Mouse (Mus musculus) mouse trophoblast stem cell (cell line): ENCODE measurements at regions not wholly inside any gene's neighbourhood (a gene's known extent, or its start where the extent isn't known, plus 50 kb on each side); places are given as distances from the start of the nearest gene placed in this dataset.

ENCODE experiments used
- in situ Hi-C, 2 experiments: fragments of 300-500 bp; cut with MseI, MboI; formaldehyde crosslinking; loops; 2 replicates in 1 of 2; 3 replicates in 1 of 2; pipeline ENCODE4 v1.15.1; 2025

GRCm38 (mm10) chr9:30581271-30581821 lies 154.4 kb downstream of the Snx19 start:
- in situ Hi-C loops = no loop called here

GRCm38 (mm10) chr9:30580500-30580899 lies 153.6 kb downstream of the Snx19 start:
- in situ Hi-C loops = no loop called here

GRCm38 (mm10) chr9:30578213-30578612 lies 151.3 kb downstream of the Snx19 start:
- in situ Hi-C loops = no loop called here

GRCm38 (mm10) chr9:30577243-30577642 lies 150.3 kb downstream of the Snx19 start:
- in situ Hi-C loops = no loop called here

- in situ Hi-C loops = no loop called here
Measured at GRCm38 (mm10) chr9:30575531-30575930, 148.6 kb downstream of the Snx19 start.

DNA sequence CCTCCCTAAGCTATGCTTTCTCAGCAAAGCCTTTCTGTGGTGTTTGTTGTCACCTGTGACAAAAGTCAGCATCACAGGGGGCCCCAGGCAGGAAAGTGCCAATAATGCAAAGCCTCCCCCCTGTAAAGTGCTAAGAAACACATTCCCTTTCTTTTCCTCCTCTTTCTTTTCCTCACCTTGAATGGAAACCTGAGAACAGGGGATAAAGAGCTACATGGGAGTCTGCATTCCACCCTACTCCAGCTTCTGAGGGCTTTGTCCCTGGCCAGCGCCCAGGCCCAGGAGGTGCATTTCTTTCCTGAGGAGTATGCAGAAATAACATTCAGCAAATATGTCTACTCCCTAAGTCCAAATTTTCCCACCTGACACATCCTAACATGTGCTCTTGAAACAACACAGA lies 146.4 kb downstream of the Snx19 start:
- in situ Hi-C loops = no loop called here

GRCm38 (mm10) chr9:30571014-30571413 lies 144.1 kb downstream of the Snx19 start:
- in situ Hi-C loops = no loop called here

DNA sequence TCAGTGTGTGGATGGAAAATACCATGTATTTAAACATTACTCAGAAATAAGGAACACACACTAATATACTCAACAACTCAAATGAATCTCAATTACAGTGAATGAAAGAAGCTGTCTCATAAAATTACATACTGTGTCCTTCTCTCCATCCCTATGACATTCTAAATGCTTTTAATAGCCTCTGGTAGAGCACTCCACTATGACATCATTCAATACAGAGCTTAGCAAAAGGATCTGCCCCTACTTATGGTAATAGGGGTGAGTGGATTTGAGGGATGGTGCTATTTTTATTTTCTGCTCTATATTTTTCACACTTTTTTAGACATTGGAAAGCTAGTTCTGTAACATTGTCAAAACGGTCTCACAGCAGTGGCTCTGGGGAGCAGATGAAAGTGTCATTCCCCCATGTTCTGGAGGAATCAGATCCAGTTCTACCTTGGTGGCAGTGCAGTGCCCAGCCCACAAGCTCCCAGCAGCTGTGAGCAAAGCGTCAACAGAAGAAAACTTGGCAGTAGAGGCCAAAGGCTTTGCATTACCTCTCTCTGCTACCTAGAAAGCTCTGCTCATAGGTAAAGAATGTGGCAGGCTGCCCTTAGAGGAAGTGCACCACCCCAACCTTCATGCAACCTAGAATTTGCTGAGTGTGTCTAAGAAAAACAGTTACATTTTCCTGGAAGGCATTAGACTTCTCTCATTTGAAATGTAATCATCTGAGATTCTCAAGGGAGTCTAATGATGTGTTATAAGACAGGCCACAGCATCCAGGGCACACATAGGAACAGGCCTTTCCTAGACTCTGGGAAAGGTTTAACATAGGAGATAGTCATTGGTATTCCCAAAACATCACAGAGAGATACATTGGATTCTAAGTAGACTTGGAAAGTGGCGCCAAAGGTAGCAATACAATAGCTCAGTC lies 138.1 kb downstream of the Snx19 start:
- in situ Hi-C loops = no loop called here

DNA sequence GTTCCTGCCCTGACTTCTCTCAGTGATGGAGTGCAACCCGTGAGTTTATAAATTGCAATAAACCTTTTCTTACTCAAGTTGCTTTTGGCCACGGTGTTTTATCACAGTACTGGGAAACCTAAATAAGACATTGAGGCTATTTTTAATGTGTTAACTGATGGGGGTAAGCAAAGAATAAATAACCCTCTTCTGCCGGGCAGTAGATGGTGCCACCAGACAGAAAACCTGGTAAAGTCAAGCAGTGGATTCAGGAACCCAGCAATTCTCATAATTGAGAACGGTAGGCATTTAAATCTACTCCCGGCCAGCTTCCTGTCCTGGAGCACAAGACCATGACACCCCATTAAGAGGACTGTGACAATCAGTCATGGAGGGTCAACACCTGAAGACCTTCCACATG lies 136.5 kb downstream of the Snx19 start:
- in situ Hi-C loops = no loop called here

GRCm38 (mm10) chr9:30554908-30555307 lies 128.0 kb downstream of the Snx19 start:
- in situ Hi-C loops = loop anchor here in 1 of 2 experiments (10.0 kb wide), 1 partner anchor 380 kb away; no protein-coding TSS in a partner anchor

GRCm38 (mm10) chr9:30552721-30553120 lies 125.8 kb downstream of the Snx19 start:
- in situ Hi-C loops = loop anchor here in 1 of 2 experiments (10.0 kb wide), 1 partner anchor 382 kb away; no protein-coding TSS in a partner anchor

DNA sequence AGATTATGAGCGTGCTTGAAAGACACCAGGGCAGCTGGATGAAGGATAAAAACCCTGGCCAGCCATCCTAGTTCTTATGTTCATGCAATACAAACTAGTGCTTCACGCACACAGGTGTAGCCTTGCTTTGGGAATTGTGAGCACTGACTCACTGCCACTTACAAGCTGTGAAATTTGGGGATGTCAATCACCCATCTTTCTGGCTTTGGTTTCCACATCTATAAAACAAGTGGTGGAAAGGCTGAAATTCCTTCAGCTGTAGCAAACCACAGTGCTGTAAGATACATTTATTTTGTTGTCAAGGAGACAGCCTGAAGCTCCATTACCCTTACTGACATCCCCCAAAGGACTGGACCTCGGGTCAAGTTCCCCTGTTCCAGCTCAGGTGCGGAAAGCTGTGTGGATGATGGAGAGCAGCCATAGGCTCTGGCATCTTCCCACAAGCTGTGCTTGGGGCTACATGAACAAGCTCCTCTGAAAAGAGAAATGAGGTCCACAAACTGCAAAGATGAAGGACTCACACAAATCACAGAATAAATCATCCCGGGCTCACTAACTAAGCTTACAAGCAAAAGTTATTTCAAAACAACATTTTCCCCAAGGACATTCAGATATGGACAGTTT lies 123.1 kb downstream of the Snx19 start:
- in situ Hi-C loops = loop anchor here (10.0 kb wide), 1 partner anchor 385 kb away; no protein-coding TSS in a partner anchor

DNA sequence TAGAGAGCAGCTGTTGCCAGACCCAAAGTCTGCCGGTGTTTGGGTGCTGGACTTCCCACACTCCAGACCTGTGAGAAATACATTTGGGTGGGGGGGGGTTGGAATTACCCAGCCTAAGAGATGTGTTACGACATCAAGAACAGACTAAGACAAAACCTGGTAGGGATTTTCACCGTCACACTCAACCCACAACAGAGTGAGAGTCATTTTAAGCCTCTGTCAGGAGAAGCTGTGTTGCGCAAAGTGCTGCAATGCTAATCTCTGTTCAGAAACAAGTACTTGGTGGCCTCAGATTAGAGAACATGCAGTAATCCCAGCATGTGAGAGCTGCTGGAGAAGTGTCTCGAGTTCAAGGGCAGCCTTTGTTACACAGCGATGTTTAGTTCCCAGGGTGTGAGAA lies 113.0 kb downstream of the Snx19 start:
- in situ Hi-C loops = loop anchor here in 1 of 2 experiments (10.0 kb wide), 1 partner anchor 395 kb away; no protein-coding TSS in a partner anchor

DNA sequence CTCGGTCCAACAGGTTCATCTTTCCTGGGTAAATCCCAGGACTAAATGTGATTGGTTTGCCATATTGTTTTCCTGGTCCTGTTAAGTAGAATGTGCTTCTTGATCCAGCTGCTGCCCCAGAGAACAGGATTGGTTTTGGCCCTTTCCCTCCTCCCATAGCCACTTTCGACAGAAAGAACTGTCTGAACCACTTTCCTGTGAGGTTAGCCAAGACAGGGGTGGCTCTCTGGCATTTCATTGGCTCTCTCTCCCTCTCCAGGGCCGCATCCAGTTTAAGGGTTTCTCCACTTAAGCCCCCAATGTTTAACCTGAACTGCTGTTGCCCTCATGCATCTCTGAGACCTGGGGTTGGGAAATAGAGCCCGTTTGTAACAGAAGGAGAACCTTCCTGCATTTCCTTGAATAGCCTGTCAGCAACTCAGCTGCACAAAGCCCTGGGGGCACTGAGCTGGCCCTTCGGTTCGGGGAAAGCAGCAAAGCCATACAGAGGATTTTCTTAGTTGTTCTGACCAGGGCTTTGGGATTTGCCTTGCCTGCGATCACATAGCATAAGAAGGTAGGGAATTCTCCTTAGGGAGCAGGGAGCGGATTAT lies 109.7 kb downstream of the Snx19 start:
- in situ Hi-C loops = no loop called here

DNA sequence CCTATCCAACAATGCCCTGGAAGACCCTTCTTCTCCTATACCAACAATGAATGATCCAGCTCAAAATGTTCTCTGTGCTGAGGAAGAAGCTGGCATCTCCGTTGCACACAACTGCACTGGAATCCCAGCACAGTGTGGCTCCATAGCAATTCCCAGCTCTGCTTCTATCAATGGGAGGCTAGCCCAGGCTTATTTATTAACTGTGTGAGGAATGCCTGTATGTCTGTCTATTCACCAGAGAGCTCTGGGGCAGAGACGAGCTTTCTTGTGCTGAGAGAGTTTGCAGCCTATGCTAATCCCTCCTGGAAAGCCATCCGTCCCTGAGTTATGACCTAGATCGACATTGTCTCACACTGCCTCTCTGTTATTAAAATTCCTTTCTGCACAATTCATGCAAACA lies 108.1 kb downstream of the Snx19 start:
- in situ Hi-C loops = no loop called here

- in situ Hi-C loops = no loop called here
Measured at GRCm38 (mm10) chr9:30533780-30534343, 107.0 kb downstream of the Snx19 start.

DNA sequence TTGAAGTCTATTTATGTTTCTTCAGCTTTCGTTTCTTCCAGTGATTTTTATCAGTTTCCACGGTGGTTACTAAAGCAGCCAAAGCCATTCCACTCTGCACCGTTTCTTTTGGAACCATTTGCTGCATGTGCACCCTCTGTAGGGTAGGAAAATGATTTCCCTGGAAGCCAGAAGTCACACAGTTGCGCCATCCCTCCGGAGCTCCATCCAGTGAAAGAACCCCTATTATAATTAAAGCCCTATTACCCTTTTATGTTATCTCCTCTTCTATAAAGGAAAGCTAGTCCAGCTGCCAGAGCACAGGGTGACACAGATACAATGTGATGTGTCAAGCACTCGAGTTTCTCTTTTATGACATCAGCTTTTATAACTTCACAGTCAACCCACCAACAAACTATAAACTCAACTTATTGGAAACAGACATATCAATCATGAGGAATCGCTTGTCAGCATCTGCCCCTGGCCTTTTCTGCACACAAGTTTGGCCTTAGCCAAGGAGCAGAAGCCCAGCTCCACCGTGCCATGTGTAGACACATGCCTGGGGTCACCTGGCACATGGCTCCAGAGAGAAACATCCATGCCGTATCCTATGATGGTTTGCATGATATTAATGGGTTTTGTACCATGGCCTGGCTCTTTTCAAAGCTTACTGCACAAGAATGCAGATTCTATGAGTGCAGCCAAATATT lies 106.3 kb downstream of the Snx19 start:
- in situ Hi-C loops = no loop called here

DNA sequence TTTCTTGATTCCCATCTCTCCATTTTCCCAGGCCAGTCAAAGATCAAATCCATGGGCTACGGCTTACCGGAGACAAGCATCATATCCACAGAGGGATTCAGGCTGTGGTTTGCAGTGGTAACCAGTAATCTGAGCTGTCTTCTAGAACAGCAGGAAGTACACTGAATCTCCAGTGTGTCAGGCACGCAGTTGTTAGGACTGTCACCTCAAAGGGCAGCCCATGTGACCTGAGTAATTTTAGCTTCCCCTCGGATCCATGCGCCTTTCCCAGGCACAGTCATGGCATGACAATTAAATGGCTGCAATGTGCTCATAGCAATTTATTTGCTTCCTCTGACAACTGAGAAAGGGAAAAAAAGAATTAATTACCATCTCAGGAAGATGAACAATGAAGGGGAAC lies 98.2 kb downstream of the Snx19 start:
- in situ Hi-C loops = no loop called here

DNA sequence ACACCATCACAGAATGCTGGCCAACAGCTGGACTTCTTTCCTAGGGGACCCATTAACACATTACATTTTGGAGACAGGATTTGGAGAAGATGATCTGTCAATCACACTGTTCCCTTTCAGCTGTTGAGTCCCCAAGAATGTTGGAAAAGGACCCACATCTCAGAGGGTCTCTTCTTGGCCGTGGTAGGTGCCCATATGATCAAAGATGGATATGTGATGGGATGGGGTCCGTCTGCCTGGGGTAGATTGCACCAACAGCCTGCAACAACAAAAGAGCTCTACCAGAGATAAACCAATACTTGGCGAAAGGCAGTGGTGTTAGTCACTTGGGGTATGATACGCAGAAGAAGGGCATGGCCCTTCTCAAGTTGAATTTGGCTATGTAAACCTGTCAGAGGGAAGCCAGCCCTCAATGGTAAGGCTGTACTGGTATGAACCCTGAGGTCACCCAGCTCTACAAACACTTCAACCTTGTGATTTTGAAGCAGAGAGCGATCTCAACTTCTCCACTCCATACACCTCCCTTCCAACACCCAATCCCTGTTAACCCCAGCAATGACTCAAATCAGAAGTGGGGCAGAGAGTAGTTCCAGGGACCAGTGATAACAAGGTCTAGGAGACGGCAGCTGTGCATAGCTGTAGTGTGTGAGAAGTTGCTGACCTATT lies 97.6 kb downstream of the Snx19 start:
- in situ Hi-C loops = no loop called here

- in situ Hi-C loops = no loop called here
Measured at GRCm38 (mm10) chr9:30523852-30524251, 96.9 kb downstream of the Snx19 start.
